Mouse (Mus musculus) heart, adult 2 months (tissue): ENCODE measurements around the gene Stk4. TPM values are rescaled to one million over a fixed set of nuclear protein-coding genes. Genes with fewer than 3 reads are reported as not detected.

Experiments
- DNase-seq, 2 experiments: peaks; one replicate each; pipeline ENCODE4 v3.0.0; 2021
- H3K27ac ChIP-seq: fragments of 200-600 bp; 2 replicates; pipeline ENCODE4 v1.8.1; 2022
- H3K27me3 ChIP-seq: fragments of 200-500 bp; 2 replicates; pipeline ENCODE4 v1.6.1; 2012; ENCODE audit warnings: mild to moderate bottlenecking, low read length, inconsistent platforms, mixed read lengths; ENCODE audit not compliant: control insufficient read depth, insufficient read depth
- H3K36me3 ChIP-seq: fragments of 200-500 bp; 2 replicates; pipeline ENCODE4 v1.6.1; 2012; ENCODE audit warnings: low read length, inconsistent platforms; ENCODE audit not compliant: control insufficient read depth, insufficient read depth
- H3K4me1 ChIP-seq: fragments of 200-500 bp; 2 replicates; pipeline ENCODE4 v1.6.1; 2011; ENCODE audit warnings: low read length; ENCODE audit not compliant: control insufficient read depth, insufficient read depth
- H3K4me3 ChIP-seq: fragments of 200-600 bp; 2 replicates; pipeline ENCODE4 v1.8.1; 2022
- H3K79me2 ChIP-seq: fragments of 200-500 bp; replicated peaks from 2 replicates; pipeline ENCODE4 v1.6.1; 2012; ENCODE audit warnings: mild to moderate bottlenecking, inconsistent platforms, low read length, moderate library complexity, mixed read lengths; ENCODE audit not compliant: control insufficient read depth, insufficient read depth
- H3K9ac ChIP-seq: fragments of 200-500 bp; 2 replicates; pipeline ENCODE4 v1.6.1; 2012; ENCODE audit warnings: low read depth, mild to moderate bottlenecking, control low read depth, inconsistent platforms, low read length, mixed read lengths
- CTCF ChIP-seq: fragments of 200-600 bp; IDR thresholded peaks from 2 replicates; pipeline ENCODE4 v1.8.1; 2022; ENCODE audit warnings: antibody characterized with exemption, mild to moderate bottlenecking, moderate library complexity
- EP300 ChIP-seq: fragments of 200-500 bp; IDR thresholded peaks from 2 replicates; pipeline ENCODE4 v1.6.1; 2011; ENCODE audit warnings: low read depth, low read length, control low read depth; ENCODE audit not compliant: insufficient read depth
- POLR2A ChIP-seq: fragments of 200-500 bp; IDR thresholded peaks from 2 replicates; pipeline ENCODE4 v1.6.1; 2011; ENCODE audit warnings: mild to moderate bottlenecking, low read depth, low read length, control low read depth; ENCODE audit not compliant: insufficient read depth
- WGBS: fragments of 180-500 bp; shearing (Covaris S2); methylation state at CpG from one replicate; pipeline ENCODE4 v1.1.7; 2018; 5-methylcytosine and 5-hydroxymethylcytosine counted together
- intact Hi-C: fragments of 180-260 bp; cut with DNase I; formaldehyde crosslinking; loops from one replicate; pipeline ENCODE4 v1.15.1; 2025
- polyA plus RNA-seq: library from polyadenylated mRNA; depleted of rRNA; stranded (reverse); fragments of >200 nt; gene quantifications from 2 replicates; pipeline ENCODE4 v1.2.3, GENCODE M21; 2012
- total RNA-seq, 2 experiments: library from RNA; stranded (reverse); gene quantifications; 2 replicates each; pipeline ENCODE4 v1.2.3; 2021

Stk4 gene
- total and polyA plus RNA-seq, 3 experiments = 6.4 to 14.7 (median 14.3) TPM

- peaks cover 8% of the 10 kb centered on the region for H3K79me2 ChIP-seq
- H3K27ac ChIP-seq = peak overlapping the region; percentile 88
- H3K36me3 ChIP-seq = peaks cover under 1% of the 10 kb centered on the region; the same call in 1 of the 2 replicates
- H3K4me1 ChIP-seq = peaks cover 3% of the 10 kb centered on the region
- TF ChIP-seq POLR2A (peak; percentile 95), CTCF (peak; percentile 94; the same call in 1 of the 2 replicates), EP300 (peak; percentile 40)
- intact Hi-C loops = loop anchor here (5.0 kb wide), 1 partner anchor 82 kb away; the partner anchor contains the start of gene Ywhab
- H3K27me3 ChIP-seq = no peaks in the 10 kb centered on the region
- peak overlapping the region; percentile 91 for H3K9ac ChIP-seq
- 1% methylated on average over 48 of the region's 48 CpGs for WGBS
- H3K4me3 ChIP-seq = peak overlapping the region; percentile 61
- peak; percentile 98 to 99 for DNase-seq
Observed at GRCm38 (mm10) chr2:164073918-164074578, 3.9 kb downstream of the Stk4 start.

- intact Hi-C loops = no loop called here
- no peaks in the 10 kb centered on the region for H3K27me3 ChIP-seq
- WGBS = 19% methylated on average over 5 of the region's 5 CpGs
Observed at GRCm38 (mm10) chr2:164075088-164075487, 5.0 kb downstream of the Stk4 start.

GRCm38 (mm10) chr2:164076874-164077425, 6.8 kb downstream of the Stk4 start:
- TF ChIP-seq POLR2A = no peak
- TF ChIP-seq EP300 = no peak
- no peak for TF ChIP-seq CTCF
- 81% methylated on average over 8 of the region's 8 CpGs for WGBS

More at GRCm38 (mm10) chr2:164075088-164075487, 5.0 kb downstream of the Stk4 start:
- no peak overlapping the region for H3K27ac ChIP-seq
- no peaks in the 10 kb centered on the region; the same call in 1 of the 2 replicates for H3K36me3 ChIP-seq
- H3K4me3 ChIP-seq = no peak overlapping the region; the same call in 1 of the 2 replicates
- peak overlapping the region; percentile 28; the same call in 1 of the 2 replicates for H3K9ac ChIP-seq
- DNase-seq = peak in 1 of 2 experiments; percentile 29
- no peaks in the 10 kb centered on the region; the same call in 1 of the 2 replicates for H3K4me1 ChIP-seq
- H3K79me2 ChIP-seq = peaks cover 8% of the 10 kb centered on the region
- TF ChIP-seq CTCF (no peak), POLR2A (no peak), EP300 (no peak)

GRCm38 (mm10) chr2:164077875-164078274, 7.8 kb downstream of the Stk4 start:
- H3K79me2 ChIP-seq = peaks cover 8% of the 10 kb centered on the region
- no peak overlapping the region for H3K27ac ChIP-seq
- no peaks in the 10 kb centered on the region for H3K27me3 ChIP-seq
- TF ChIP-seq CTCF = no peak
- no peak for TF ChIP-seq POLR2A
- TF ChIP-seq EP300 = no peak
- H3K36me3 ChIP-seq = no peaks in the 10 kb centered on the region; the same call in 1 of the 2 replicates
- H3K4me3 ChIP-seq = no peak overlapping the region
- WGBS = 64% methylated on average over 5 of the region's 5 CpGs
- no peak for DNase-seq
- intact Hi-C loops = no loop called here
- H3K4me1 ChIP-seq = no peaks in the 10 kb centered on the region
- no peak overlapping the region for H3K9ac ChIP-seq

More at GRCm38 (mm10) chr2:164076874-164077425, 6.8 kb downstream of the Stk4 start:
- H3K4me1 ChIP-seq = no peaks in the 10 kb centered on the region
- H3K27me3 ChIP-seq = no peaks in the 10 kb centered on the region
- H3K36me3 ChIP-seq = no peaks in the 10 kb centered on the region; the same call in 1 of the 2 replicates
- no peak overlapping the region for H3K9ac ChIP-seq
- no peak for DNase-seq
- peaks cover 8% of the 10 kb centered on the region for H3K79me2 ChIP-seq
- intact Hi-C loops = no loop called here
- no peak overlapping the region for H3K4me3 ChIP-seq
- H3K27ac ChIP-seq = no peak overlapping the region

- Histone ChIP-seq H3K4me1 (no peaks in the 10 kb centered on the region), H3K27ac (no peak overlapping the region), H3K27me3 (no peaks in the 10 kb centered on the region), H3K79me2 (peaks cover 4% of the 10 kb centered on the region), H3K36me3 (no peaks in the 10 kb centered on the region; the same call in 1 of the 2 replicates), H3K9ac (no peak overlapping the region), H3K4me3 (no peak overlapping the region)
- 63% methylated on average over 6 of the region's 6 CpGs for WGBS
- TF ChIP-seq POLR2A (no peak), EP300 (no peak), CTCF (no peak)
- intact Hi-C loops = no loop called here
- DNase-seq = no peak
Observed at GRCm38 (mm10) chr2:164079488-164079887, 9.4 kb downstream of the Stk4 start.

- Histone ChIP-seq H3K4me3 (no peak overlapping the region), H3K9ac (no peak overlapping the region), H3K27me3 (no peaks in the 10 kb centered on the region), H3K27ac (no peak overlapping the region), H3K4me1 (no peaks in the 10 kb centered on the region), H3K36me3 (no peaks in the 10 kb centered on the region; the same call in 1 of the 2 replicates), H3K79me2 (no peaks in the 10 kb centered on the region)
- TF ChIP-seq CTCF (no peak), EP300 (no peak), POLR2A (no peak)
- intact Hi-C loops = no loop called here
- WGBS = 93% methylated on average over 10 of the region's 10 CpGs
- DNase-seq = no peak
Observed at GRCm38 (mm10) chr2:164081577-164081976, 11.5 kb downstream of the Stk4 start.
